Mouse (Mus musculus): ENCODE data around the gene Nfkb2.

The Nfkb2 gene

DNA sequence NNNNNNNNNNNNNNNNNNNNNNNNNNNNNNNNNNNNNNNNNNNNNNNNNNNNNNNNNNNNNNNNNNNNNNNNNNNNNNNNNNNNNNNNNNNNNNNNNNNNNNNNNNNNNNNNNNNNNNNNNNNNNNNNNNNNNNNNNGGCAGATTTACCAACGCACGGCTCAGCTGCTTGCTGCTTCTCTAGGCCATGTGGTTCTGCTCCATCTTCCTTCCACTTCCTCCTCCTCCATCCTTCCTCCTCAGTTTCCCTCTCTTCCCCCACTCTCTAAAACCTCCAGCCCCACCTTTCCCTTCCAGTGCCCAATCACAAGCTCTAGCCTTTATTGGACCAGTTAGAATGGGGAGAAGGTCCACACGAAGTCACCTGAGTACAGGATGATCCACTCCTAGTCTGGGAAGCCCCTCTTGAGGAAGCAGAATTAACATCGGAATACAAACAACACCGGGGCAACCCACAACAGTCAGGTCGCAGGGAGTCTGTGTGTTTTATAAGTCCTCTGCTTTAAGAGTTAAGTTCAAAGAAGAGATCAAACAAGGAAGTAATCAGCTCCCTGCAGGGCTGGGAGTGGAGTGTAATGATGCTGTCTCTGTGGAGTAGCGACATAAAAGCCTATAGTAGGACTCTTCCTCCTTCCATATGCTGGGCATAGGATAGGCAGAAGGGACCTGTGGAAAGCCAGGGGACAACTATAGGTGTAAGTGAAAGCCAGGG, 40.7 kb downstream of the Nfkb2 start:
- no peak for DNase-seq (ENCODE audit: low spot score in 2 of 2)

DNA sequence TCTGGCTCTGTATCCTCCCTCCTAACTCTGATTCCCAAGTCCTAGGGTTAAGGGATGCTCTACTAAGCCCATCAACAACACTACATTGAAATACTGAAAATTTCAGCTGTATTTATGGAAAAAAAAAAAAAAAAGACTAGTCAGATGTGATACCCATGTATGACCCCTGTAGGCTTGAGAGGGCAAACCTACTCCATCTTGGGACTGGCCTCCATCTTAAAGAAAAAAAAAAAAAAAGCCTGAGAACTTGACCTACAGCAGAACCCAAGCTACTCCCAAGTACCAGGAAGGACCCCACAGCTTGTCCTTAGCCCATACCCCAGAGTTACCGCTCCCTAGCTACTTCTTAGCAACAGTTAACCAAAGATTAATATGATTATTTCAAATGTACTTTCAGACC, 43.0 kb downstream of the Nfkb2 start:
- DNase-seq (ENCODE audit: low spot score in 2 of 2) = no peak

DNA sequence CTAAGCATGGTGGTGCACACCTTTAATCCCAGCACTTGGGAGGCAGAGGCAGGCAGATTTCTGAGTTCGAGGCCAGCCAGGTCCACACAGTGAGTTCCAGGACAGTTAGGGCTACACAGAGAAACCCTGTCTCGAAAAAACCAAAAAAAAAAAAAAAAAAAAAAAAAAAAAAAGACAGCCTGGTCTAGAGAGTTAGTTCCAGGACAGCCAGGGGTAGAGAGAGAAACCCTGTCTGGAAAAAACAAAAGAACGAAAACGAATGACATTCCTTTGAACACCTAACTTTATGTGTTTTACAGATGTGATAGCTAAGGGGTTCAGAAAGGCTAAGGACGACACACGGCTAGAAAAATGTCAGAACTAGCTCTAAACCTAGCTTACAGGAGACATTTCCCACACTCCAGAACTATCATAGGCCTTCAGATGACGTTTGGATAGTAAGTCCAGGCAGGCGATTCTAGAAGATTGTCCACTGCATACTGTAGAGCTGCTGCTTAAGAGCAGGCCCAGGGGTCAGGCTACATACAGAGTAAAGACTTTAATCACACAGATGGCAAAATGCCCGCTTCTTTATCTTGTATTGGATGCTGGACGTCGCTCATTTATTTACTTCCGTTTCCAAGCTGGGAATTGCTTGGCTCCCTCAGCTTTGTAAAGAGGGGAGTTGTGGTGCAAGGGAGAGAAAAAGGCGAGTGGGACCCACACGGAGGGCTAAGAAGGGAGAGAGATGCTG, 44.0 kb downstream of the Nfkb2 start:
- no peak for DNase-seq (ENCODE audit: low spot score in 2 of 2)

DNA sequence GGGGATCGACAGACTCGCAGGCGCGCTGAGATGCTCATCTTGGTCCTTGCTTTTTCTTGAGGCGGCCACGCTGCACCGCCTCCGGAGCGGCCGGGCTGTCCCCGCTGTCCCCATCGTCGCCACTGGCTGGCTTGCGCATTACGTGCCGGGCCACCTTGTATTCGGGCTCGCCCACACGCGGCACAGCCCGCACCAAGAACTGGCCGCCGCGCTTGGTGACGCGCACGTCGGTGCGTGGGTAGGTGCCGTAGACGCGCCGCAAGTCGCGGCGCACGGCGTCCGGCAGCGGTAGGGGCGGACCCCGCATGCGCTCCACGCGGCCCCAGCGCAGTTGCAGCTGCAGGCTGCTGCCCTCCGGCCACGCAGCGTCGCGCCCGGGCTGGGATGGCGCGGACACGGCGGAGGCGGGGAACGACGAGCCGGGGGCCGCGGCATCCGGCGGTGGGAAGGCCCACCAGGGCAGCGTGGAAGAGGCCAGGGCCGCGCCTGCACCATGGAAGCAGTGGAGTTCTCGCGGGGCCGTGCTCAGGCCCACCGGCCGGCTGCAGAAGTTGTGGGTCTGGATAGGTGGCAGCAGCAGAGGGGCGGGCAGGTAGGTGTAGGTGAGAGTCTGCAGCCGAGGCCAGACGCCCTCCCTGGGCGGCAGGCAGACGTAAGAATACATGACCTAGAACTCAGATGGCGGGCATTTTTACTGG, 44.8 kb downstream of the Nfkb2 start:
- DNase-seq (ENCODE audit: low spot score in 2 of 2) = peak; percentile 68 to 75

DNA sequence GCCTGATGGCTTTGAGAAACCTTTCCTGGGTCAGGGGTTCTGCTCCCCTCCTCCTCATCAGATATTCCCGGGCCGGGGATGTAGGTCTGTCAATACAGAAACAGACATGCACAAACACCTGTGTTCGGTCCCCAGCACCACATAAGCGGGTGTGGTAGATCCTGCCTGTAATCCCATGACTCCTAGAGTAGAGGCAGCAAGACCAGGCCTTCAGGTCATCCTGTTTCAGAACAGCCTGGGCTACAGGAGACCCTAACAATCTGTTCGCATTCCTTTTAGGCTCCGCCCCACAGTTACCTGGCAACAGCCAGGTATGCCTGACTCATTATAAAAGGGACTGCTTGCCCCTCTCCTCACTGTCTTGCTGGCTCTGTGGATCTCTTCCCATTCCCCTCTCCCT, 45.4 kb downstream of the Nfkb2 start:
- no peak for DNase-seq (ENCODE audit: low spot score in 2 of 2)

DNA sequence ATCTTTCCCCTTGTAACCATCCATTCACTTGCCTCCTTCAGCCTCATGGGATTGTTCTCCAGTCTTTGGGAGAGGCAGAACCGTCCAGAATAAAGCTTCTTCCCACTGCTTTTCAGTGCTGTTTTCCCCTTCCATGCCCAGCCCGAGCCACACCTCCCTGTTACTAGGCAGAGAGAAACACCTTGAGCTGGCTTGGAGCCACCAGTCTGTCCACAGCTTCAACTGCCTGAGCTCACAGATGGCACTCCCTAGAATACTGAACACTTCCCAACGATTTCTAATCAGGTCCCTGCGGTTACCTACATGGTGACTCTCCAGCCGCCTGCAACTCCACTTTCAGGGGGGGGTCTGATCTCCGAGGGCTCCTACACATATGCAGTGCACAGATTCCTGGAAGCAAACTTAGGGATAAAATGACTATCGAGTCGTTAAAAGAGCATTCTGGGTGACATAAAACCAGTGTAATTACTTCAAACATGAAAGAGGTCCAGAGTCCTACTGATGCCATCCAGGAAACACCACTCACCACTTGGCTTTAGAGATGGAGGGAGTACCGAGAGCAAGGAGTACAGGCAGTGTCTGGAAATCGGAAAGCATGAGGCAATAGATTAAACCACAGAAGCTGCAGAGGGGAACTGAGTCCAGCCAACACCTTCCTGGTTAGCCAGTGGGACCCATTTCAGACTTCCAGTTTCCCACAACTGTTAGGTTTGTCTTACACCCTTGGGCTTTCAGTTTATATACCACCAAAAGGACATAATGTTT, 46.2 kb downstream of the Nfkb2 start, which contains the start of gene 2310034G01Rik:
Gene 2310034G01Rik (minus strand): TSS at position 135 of the 765 bp plus-strand sequence.
- no peak for DNase-seq (ENCODE audit: low spot score in 2 of 2)

DNA sequence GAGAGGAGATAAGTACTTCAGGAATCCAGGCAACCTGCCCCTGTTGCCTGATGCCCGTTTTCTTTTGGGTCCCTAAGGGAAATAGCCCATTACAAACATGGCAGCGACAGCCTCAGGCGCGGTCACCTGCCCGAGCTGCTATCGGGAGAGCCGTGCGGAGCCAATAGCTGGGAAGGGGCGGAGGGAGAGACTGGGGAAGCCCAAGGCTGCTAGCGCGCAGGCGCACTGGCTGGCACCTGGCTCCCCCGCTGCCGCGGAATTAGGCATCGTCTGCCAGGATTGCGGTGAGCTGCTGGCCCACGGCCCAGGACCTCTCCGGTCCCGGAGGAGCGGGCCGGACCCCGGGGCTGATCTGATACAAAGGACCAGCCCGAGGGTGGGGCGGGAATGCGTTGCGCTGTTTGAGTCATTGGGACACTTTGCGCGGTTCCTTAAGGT, 52.6 kb downstream of the Nfkb2 start:
- peak; percentile 81 to 85 for DNase-seq (ENCODE audit: low spot score in 2 of 2)

DNA sequence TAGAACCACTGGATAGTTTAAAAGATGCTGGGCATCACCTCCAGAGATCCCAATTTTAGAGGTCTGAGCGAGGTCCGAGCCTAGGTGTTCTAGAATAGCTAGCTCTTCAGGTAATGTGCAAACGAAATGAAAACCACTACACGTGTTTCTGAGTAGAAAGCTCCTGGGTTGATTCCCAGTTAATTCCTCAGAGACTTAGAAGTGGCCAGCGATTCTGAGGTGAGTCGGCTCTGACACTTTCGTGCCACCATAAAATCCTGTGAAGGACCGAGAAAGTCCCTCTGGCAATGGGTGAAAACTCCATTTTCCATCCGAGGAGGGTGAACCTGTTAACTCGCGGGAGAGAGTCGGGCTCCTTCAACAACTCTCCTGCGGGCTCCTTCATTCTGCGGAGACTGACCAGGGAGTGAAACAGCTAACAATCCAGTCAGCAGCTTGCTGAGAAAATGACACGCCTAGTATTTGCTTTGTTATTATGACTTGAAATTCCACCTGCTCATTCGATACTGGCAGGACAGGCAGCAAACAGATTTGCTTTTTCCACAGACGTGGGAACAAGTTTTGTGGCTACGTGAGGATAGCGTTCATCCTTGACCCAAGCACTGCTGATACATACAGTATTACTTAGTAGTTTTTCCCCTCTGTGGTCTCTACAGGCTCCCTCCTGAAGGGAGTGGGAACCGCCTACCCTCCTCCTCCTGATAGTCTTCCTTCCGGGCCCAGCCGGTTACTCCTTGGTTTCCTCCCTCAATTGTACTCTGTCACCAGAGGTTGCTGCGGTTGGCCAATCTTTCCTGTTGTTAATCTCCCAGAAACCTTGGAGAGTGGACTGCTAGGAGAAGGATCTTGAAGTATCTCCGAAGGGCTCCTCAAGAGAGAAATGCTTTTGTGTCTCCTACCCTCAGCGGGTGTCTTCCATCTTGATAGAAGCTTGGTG, 53.5 kb downstream of the Nfkb2 start:
- DNase-seq (ENCODE audit: low spot score in 2 of 2) = no peak

DNA sequence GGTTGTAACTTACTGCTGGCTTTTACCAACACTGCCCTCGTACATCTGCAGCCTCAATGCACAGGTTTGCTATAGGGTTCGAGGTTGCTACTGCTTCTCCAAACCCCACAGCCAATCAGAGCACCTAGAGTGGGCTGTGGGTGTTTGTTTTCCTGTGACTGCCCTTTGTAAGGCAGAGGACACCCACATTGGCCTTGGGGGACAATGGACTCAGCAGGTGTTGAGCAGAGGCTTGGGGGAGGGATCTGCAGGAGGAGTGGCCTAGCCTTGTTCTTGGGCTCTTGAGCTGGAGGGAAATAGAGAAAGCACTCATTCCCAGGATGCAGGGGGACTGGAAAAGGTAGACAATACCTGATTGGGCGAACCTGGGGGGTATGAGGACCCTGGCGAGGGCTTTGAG, 54.3 kb downstream of the Nfkb2 start:
- no peak for DNase-seq (ENCODE audit: low spot score in 2 of 2)

Measured in heart, adult 9 months (tissue).